Mouse (Mus musculus) heart, adult 2 months (tissue): ENCODE results near the gene Nans. TPM values are rescaled to one million over a fixed set of nuclear protein-coding genes. Genes with fewer than 3 reads are reported as not detected.

Experiments
- DNase-seq, 2 experiments: peaks; one replicate each; pipeline ENCODE4 v3.0.0; 2021
- H3K27ac ChIP-seq: fragments of 200-600 bp; 2 replicates; pipeline ENCODE4 v1.8.1; 2022
- H3K27me3 ChIP-seq: fragments of 200-500 bp; 2 replicates; pipeline ENCODE4 v1.6.1; 2012; ENCODE audit warnings: mild to moderate bottlenecking, low read length, inconsistent platforms, mixed read lengths; ENCODE audit not compliant: control insufficient read depth, insufficient read depth
- H3K36me3 ChIP-seq: fragments of 200-500 bp; 2 replicates; pipeline ENCODE4 v1.6.1; 2012; ENCODE audit warnings: low read length, inconsistent platforms; ENCODE audit not compliant: control insufficient read depth, insufficient read depth
- H3K4me1 ChIP-seq: fragments of 200-500 bp; 2 replicates; pipeline ENCODE4 v1.6.1; 2011; ENCODE audit warnings: low read length; ENCODE audit not compliant: control insufficient read depth, insufficient read depth
- H3K4me3 ChIP-seq: fragments of 200-600 bp; 2 replicates; pipeline ENCODE4 v1.8.1; 2022
- H3K79me2 ChIP-seq: fragments of 200-500 bp; replicated peaks from 2 replicates; pipeline ENCODE4 v1.6.1; 2012; ENCODE audit warnings: mild to moderate bottlenecking, inconsistent platforms, low read length, moderate library complexity, mixed read lengths; ENCODE audit not compliant: control insufficient read depth, insufficient read depth
- H3K9ac ChIP-seq: fragments of 200-500 bp; 2 replicates; pipeline ENCODE4 v1.6.1; 2012; ENCODE audit warnings: low read depth, mild to moderate bottlenecking, control low read depth, inconsistent platforms, low read length, mixed read lengths
- CTCF ChIP-seq: fragments of 200-600 bp; IDR thresholded peaks from 2 replicates; pipeline ENCODE4 v1.8.1; 2022; ENCODE audit warnings: antibody characterized with exemption, mild to moderate bottlenecking, moderate library complexity
- EP300 ChIP-seq: fragments of 200-500 bp; IDR thresholded peaks from 2 replicates; pipeline ENCODE4 v1.6.1; 2011; ENCODE audit warnings: low read depth, low read length, control low read depth; ENCODE audit not compliant: insufficient read depth
- POLR2A ChIP-seq: fragments of 200-500 bp; IDR thresholded peaks from 2 replicates; pipeline ENCODE4 v1.6.1; 2011; ENCODE audit warnings: mild to moderate bottlenecking, low read depth, low read length, control low read depth; ENCODE audit not compliant: insufficient read depth
- WGBS: fragments of 180-500 bp; shearing (Covaris S2); methylation state at CpG from one replicate; pipeline ENCODE4 v1.1.7; 2018; 5-methylcytosine and 5-hydroxymethylcytosine counted together
- intact Hi-C: fragments of 180-260 bp; cut with DNase I; formaldehyde crosslinking; loops from one replicate; pipeline ENCODE4 v1.15.1; 2025
- polyA plus RNA-seq: library from polyadenylated mRNA; depleted of rRNA; stranded (reverse); fragments of >200 nt; gene quantifications from 2 replicates; pipeline ENCODE4 v1.2.3, GENCODE M21; 2012
- total RNA-seq, 2 experiments: library from RNA; stranded (reverse); gene quantifications; 2 replicates each; pipeline ENCODE4 v1.2.3; 2021

Nans gene
- total and polyA plus RNA-seq, 3 experiments, result 11.3 to 16.4 (median 12.0) TPM

- Histone ChIP-seq H3K79me2 (no peaks in the 10 kb centered on the region), H3K27me3 (no peaks in the 10 kb centered on the region), H3K4me3 (peak within 1 kb of the TSS; percentile 69), H3K4me1 (peaks cover 3% of the 10 kb centered on the region; the same call in 1 of the 2 replicates), H3K36me3 (no peaks in the 10 kb centered on the region), H3K27ac (peak within 1 kb of the TSS; percentile 53), H3K9ac (peak within 1 kb of the TSS; percentile 74)
- intact Hi-C loops, result loop anchor here (10.0 kb wide), 1 partner anchor 119 kb away; the partner anchor contains the start of gene Tbc1d2
- TF ChIP-seq POLR2A (peak; percentile 40; the same call in 1 of the 2 replicates), CTCF (peak; percentile 50), EP300 (no peak)
- WGBS, result under 1% methylated on average over 46 of the region's 46 CpGs
- DNase-seq, result peak; percentile 59 to 62
Observed at GRCm38 (mm10) chr4:46535840-46536361, 46.9 kb downstream of the Nans start, which contains the start of gene Trim14. TSS of gene Trim14 (minus strand) at chr4:46536141.

DNA sequence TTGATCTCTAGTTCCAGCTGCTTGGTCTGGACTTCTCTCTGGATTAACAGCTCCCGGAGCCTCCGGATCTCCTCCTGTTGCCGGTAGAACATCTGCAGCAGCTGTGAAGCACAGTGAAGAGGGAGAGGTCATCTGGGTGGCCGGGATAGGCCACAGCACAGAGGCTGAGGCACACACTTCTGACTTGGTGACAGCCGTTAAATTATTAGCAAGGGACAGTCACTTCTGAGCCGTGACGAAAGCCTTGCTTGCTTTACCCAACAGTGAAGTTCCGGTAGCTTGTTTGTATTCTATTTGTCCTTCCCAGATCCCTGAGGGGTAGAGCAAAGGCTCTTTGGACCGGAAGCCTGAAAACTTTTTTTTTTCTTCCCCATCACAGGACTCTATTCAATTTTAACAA is 50.1 kb downstream of the Nans start:
- Histone ChIP-seq H3K36me3 (no peaks in the 10 kb centered on the region), H3K9ac (no peak overlapping the region), H3K4me3 (no peak overlapping the region), H3K4me1 (peaks cover 3% of the 10 kb centered on the region; the same call in 1 of the 2 replicates), H3K27ac (no peak overlapping the region), H3K79me2 (no peaks in the 10 kb centered on the region), H3K27me3 (no peaks in the 10 kb centered on the region)
- WGBS, result 51% methylated on average over 9 of the region's 9 CpGs
- no peak for TF ChIP-seq CTCF
- no peak for TF ChIP-seq POLR2A
- TF ChIP-seq EP300, result no peak
- no peak for DNase-seq
- intact Hi-C loops, result loop anchor here (10.0 kb wide), 1 partner anchor 116 kb away; the partner anchor contains the start of gene Tbc1d2

GRCm38 (mm10) chr4:46541707-46542106 is 52.7 kb downstream of the Nans start:
- WGBS, result 50% methylated on average over 9 of the region's 9 CpGs
- TF ChIP-seq POLR2A, result no peak
- TF ChIP-seq CTCF, result no peak
- TF ChIP-seq EP300, result no peak
- DNase-seq, result no peak
- Histone ChIP-seq H3K79me2 (no peaks in the 10 kb centered on the region), H3K36me3 (no peaks in the 10 kb centered on the region), H3K9ac (no peak overlapping the region), H3K4me1 (no peaks in the 10 kb centered on the region), H3K27ac (no peak overlapping the region), H3K27me3 (no peaks in the 10 kb centered on the region; the same call in 1 of the 2 replicates), H3K4me3 (no peak overlapping the region)
- intact Hi-C loops, result no loop called here

GRCm38 (mm10) chr4:46543366-46544050 is 54.5 kb downstream of the Nans start:
- Histone ChIP-seq H3K4me1 (no peaks in the 10 kb centered on the region), H3K27me3 (no peaks in the 10 kb centered on the region; the same call in 1 of the 2 replicates), H3K27ac (no peak overlapping the region), H3K4me3 (no peak overlapping the region), H3K79me2 (no peaks in the 10 kb centered on the region), H3K9ac (no peak overlapping the region), H3K36me3 (no peaks in the 10 kb centered on the region)
- DNase-seq, result no peak
- no peak for TF ChIP-seq CTCF
- TF ChIP-seq EP300, result no peak
- TF ChIP-seq POLR2A, result no peak
- intact Hi-C loops, result no loop called here
- WGBS, result 83% methylated on average over 13 of the region's 13 CpGs

GRCm38 (mm10) chr4:46544313-46544712 is 55.3 kb downstream of the Nans start:
- Histone ChIP-seq H3K36me3 (no peaks in the 10 kb centered on the region), H3K79me2 (no peaks in the 10 kb centered on the region), H3K4me3 (no peak overlapping the region), H3K4me1 (no peaks in the 10 kb centered on the region), H3K9ac (no peak overlapping the region), H3K27ac (no peak overlapping the region), H3K27me3 (no peaks in the 10 kb centered on the region; the same call in 1 of the 2 replicates)
- intact Hi-C loops, result no loop called here
- DNase-seq, result no peak
- 0% methylated on average over 1 of the region's 1 CpGs for WGBS
- TF ChIP-seq CTCF, result peak; percentile 25
- TF ChIP-seq POLR2A, result no peak

DNA sequence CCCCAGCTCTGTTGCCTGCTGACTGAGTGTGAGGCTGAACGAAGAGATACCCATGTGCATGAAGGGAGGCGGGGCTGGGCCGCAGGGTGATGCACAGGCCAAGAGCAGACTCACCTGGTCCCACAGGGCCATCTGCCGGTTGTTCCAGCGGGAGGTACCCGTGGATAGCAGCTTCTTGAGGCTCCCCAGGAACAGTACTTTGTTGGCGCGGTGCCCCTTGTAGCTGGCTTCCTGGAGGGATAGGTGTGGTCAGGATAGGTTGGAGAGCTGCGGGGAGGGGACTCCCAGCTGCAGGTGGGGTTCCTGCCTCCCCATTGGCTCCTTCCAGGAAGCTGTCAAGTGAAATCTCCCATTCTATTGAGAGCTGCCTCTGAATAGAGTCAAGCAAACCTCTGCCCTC is 56.5 kb downstream of the Nans start:
- H3K36me3 ChIP-seq, result no peaks in the 10 kb centered on the region
- TF ChIP-seq CTCF, result peak; percentile 32
- no peak for TF ChIP-seq EP300
- no peaks in the 10 kb centered on the region for H3K4me1 ChIP-seq
- WGBS, result 15% methylated on average over 9 of the region's 9 CpGs
- no peak for DNase-seq
- no peak overlapping the region for H3K9ac ChIP-seq
- H3K4me3 ChIP-seq, result no peak overlapping the region
- no peaks in the 10 kb centered on the region; the same call in 1 of the 2 replicates for H3K27me3 ChIP-seq
- H3K79me2 ChIP-seq, result no peaks in the 10 kb centered on the region
- H3K27ac ChIP-seq, result no peak overlapping the region
- intact Hi-C loops, result no loop called here
